Mouse (Mus musculus): ENCODE measurements at regions not wholly inside any gene's neighbourhood (a gene's known extent, or its start where the extent isn't known, plus 50 kb on each side); places are given as distances from the start of the nearest gene placed in this dataset.

- no peak overlapping the region for H3K4me3 ChIP-seq (ENCODE audit: control insufficient read depth in 1 of 2, insufficient read depth in 1 of 2, low read depth in 2 of 2, low read length in 2 of 2)
- no peak for DNase-seq (ENCODE audit: low read depth, low spot score)
- H3K4me1 ChIP-seq (ENCODE audit: control insufficient read depth in 1 of 2, insufficient read depth in 2 of 2, low read length in 2 of 2), result peaks cover 11 to 12% of the 10 kb centered on the region in 2 experiments
Measured at GRCm38 (mm10) chr13:107073039-107073620, 51.2 kb upstream of the Kif2a start.

GRCm38 (mm10) chr13:107072345-107073038 is 50.6 kb upstream of the Kif2a start:
- Histone ChIP-seq H3K9me3 (replicated peaks; ENCODE audit: insufficient read depth, low read length) (no peaks in the 10 kb centered on the region), H3K4me3 (ENCODE audit: control insufficient read depth in 1 of 2, insufficient read depth in 1 of 2, low read depth in 2 of 2, low read length in 2 of 2) (no peak overlapping the region), H3K27me3 (ENCODE audit: control insufficient read depth in 1 of 2, insufficient read depth in 2 of 2, low read length in 2 of 2) (no peaks in the 10 kb centered on the region), H3K79me2 (ENCODE audit: control insufficient read depth, insufficient read depth, low read length, poor library complexity) (no peaks in the 10 kb centered on the region), H3K27ac (ENCODE audit: control insufficient read depth, low read depth, low read length) (no peak overlapping the region), H3K36me3 (ENCODE audit: control insufficient read depth in 1 of 2, insufficient read depth in 2 of 2, low read length in 2 of 2) (peaks cover 0 to 12% of the 10 kb centered on the region in 2 experiments; a peak in 2 of 4 replicates), H3K4me1 (ENCODE audit: control insufficient read depth in 1 of 2, insufficient read depth in 2 of 2, low read length in 2 of 2) (peaks cover 11 to 12% of the 10 kb centered on the region in 2 experiments), H3K9ac (ENCODE audit: control insufficient read depth, low read depth, low read length, poor library complexity, severe bottlenecking) (no peak overlapping the region)
- TF ChIP-seq CTCF (IDR thresholded peaks at IDR 0.05 in 2 of 3, conservative IDR thresholded peaks at IDR 0.05 in 1 of 3; ENCODE audit: control insufficient read depth in 1 of 3, insufficient read depth in 1 of 3, low read depth in 2 of 3, low read length in 3 of 3, poor library complexity in 1 of 3, severe bottlenecking in 1 of 3), result no peak
- no peak for TF ChIP-seq MAX (IDR thresholded peaks at IDR 0.05; ENCODE audit: low read length)
- TF ChIP-seq POLR2AphosphoS5 (IDR thresholded peaks at IDR 0.05; ENCODE audit: borderline replicate concordance, low read depth, low read length), result no peak
- TF ChIP-seq TCF12 (IDR thresholded peaks at IDR 0.05; ENCODE audit: low read depth, low read length), result no peak
- no peak for TF ChIP-seq POLR2AphosphoS2 (IDR thresholded peaks at IDR 0.05; ENCODE audit: low read length)
- no peak for TF ChIP-seq JUND (IDR thresholded peaks at IDR 0.05; ENCODE audit: low read depth, low read length)
- no peak for TF ChIP-seq USF2 (IDR thresholded peaks at IDR 0.05; ENCODE audit: borderline replicate concordance in 1 of 2, insufficient read depth in 1 of 2, low read depth in 1 of 2, low read length in 2 of 2)
- no peak for TF ChIP-seq POLR2A (IDR thresholded peaks at IDR 0.05; ENCODE audit: control insufficient read depth in 1 of 2, insufficient read depth in 1 of 2, low read depth in 1 of 2, low read length in 2 of 2, poor library complexity in 1 of 2)
- no peak for TF ChIP-seq SMC3 (IDR thresholded peaks at IDR 0.05; ENCODE audit: low read depth, low read length)
- TF ChIP-seq USF1 (IDR thresholded peaks at IDR 0.05; ENCODE audit: low read depth, low read length), result no peak
- TF ChIP-seq HCFC1 (IDR thresholded peaks at IDR 0.05; ENCODE audit: low read depth, low read length), result no peak
- no peak for TF ChIP-seq E2F4 (IDR thresholded peaks at IDR 0.05; ENCODE audit: borderline replicate concordance, low read depth, low read length)
- TF ChIP-seq NRF1 (IDR thresholded peaks at IDR 0.05; ENCODE audit: insufficient read depth, low read depth, low read length, poor library complexity, severe bottlenecking), result no peak
- TF ChIP-seq SIN3A (IDR thresholded peaks at IDR 0.05; ENCODE audit: low read length), result no peak
- no peak for TF ChIP-seq KAT2A (conservative IDR thresholded peaks at IDR 0.05; ENCODE audit: low read depth, low read length)
- no peak for TF ChIP-seq RCOR1 (IDR thresholded peaks at IDR 0.05; ENCODE audit: low read depth, low read length)
- TF ChIP-seq EP300 (IDR thresholded peaks at IDR 0.05; ENCODE audit: low read depth in 1 of 2, low read length in 2 of 2), result no peak
- no peak for TF ChIP-seq MXI1 (IDR thresholded peaks at IDR 0.05; ENCODE audit: low read depth, low read length)
- TF ChIP-seq TBP (IDR thresholded peaks at IDR 0.05; ENCODE audit: low read depth, low read length), result no peak
- DNase-seq (ENCODE audit: low read depth, low spot score), result no peak

More at GRCm38 (mm10) chr13:107073039-107073620, 51.2 kb upstream of the Kif2a start:
- H3K9me3 ChIP-seq (replicated peaks; ENCODE audit: insufficient read depth, low read length), result no peaks in the 10 kb centered on the region
- H3K9ac ChIP-seq (ENCODE audit: control insufficient read depth, low read depth, low read length, poor library complexity, severe bottlenecking), result no peak overlapping the region
- no peak overlapping the region for H3K27ac ChIP-seq (ENCODE audit: control insufficient read depth, low read depth, low read length)
- peaks cover 0 to 12% of the 10 kb centered on the region in 2 experiments; a peak in 2 of 4 replicates for H3K36me3 ChIP-seq (ENCODE audit: control insufficient read depth in 1 of 2, insufficient read depth in 2 of 2, low read length in 2 of 2)
- H3K79me2 ChIP-seq (ENCODE audit: control insufficient read depth, insufficient read depth, low read length, poor library complexity), result no peaks in the 10 kb centered on the region
- no peaks in the 10 kb centered on the region for H3K27me3 ChIP-seq (ENCODE audit: control insufficient read depth in 1 of 2, insufficient read depth in 2 of 2, low read length in 2 of 2)
- no peak for TF ChIP-seq BHLHE40 (IDR thresholded peaks at IDR 0.05; ENCODE audit: borderline replicate concordance, low read depth, low read length)
- TF ChIP-seq MYB (IDR thresholded peaks at IDR 0.05; ENCODE audit: low read depth, low read length), result no peak
- no peak for TF ChIP-seq KAT2A (conservative IDR thresholded peaks at IDR 0.05; ENCODE audit: low read depth, low read length)
- no peak for TF ChIP-seq UBTF (IDR thresholded peaks at IDR 0.05; ENCODE audit: borderline replicate concordance, insufficient read depth, low read depth, low read length)
- no peak for TF ChIP-seq GATA1 (IDR thresholded peaks at IDR 0.05; ENCODE audit: low read depth, low read length)
- TF ChIP-seq SMC3 (IDR thresholded peaks at IDR 0.05; ENCODE audit: low read depth, low read length), result no peak
- TF ChIP-seq MAX (IDR thresholded peaks at IDR 0.05; ENCODE audit: low read length), result no peak
- TF ChIP-seq ZNF384 (IDR thresholded peaks at IDR 0.05; ENCODE audit: low read depth, low read length), result no peak
- TF ChIP-seq USF2 (IDR thresholded peaks at IDR 0.05; ENCODE audit: borderline replicate concordance in 1 of 2, insufficient read depth in 1 of 2, low read depth in 1 of 2, low read length in 2 of 2), result no peak
- TF ChIP-seq RCOR1 (IDR thresholded peaks at IDR 0.05; ENCODE audit: low read depth, low read length), result no peak
- TF ChIP-seq CHD1 (IDR thresholded peaks at IDR 0.05; ENCODE audit: low read depth, low read length), result no peak
- TF ChIP-seq MEF2A (IDR thresholded peaks at IDR 0.05; ENCODE audit: extremely low read depth, insufficient replicate concordance, low read depth, low read length, poor library complexity, severe bottlenecking), result no peak
- TF ChIP-seq POLR2AphosphoS5 (IDR thresholded peaks at IDR 0.05; ENCODE audit: borderline replicate concordance, low read depth, low read length), result no peak
- no peak for TF ChIP-seq POLR2AphosphoS2 (IDR thresholded peaks at IDR 0.05; ENCODE audit: low read length)
- no peak for TF ChIP-seq CTCF (IDR thresholded peaks at IDR 0.05 in 2 of 3, conservative IDR thresholded peaks at IDR 0.05 in 1 of 3; ENCODE audit: control insufficient read depth in 1 of 3, insufficient read depth in 1 of 3, low read depth in 2 of 3, low read length in 3 of 3, poor library complexity in 1 of 3, severe bottlenecking in 1 of 3)
- TF ChIP-seq MXI1 (IDR thresholded peaks at IDR 0.05; ENCODE audit: low read depth, low read length), result no peak
- TF ChIP-seq TAL1 (IDR thresholded peaks at IDR 0.05; ENCODE audit: low read length), result no peak
- no peak for TF ChIP-seq ZMIZ1 (IDR thresholded peaks at IDR 0.05; ENCODE audit: low read depth, low read length)
- TF ChIP-seq E2F4 (IDR thresholded peaks at IDR 0.05; ENCODE audit: borderline replicate concordance, low read depth, low read length), result no peak
